Mouse (Mus musculus) neural tube, embryonic 15.5 days (tissue): Measurements from ENCODE around the gene Gm21704. TPM values are rescaled to one million over a fixed set of nuclear protein-coding genes. Genes with fewer than 3 reads are reported as not detected.
"Not testable (repeated sequence)": the region's sequence is repeated elsewhere in the genome, so short reads cannot be mapped to it uniquely, and the experiment has no call there.

ENCODE experiments used
- ATAC-seq: fragments of 200-750 bp; cut with Nextera tagmentation; 2 replicates; pipeline ENCODE4 v1.8.0; 2017; ENCODE audit warnings: mild to moderate bottlenecking, moderate TSS enrichment, moderate library complexity; ENCODE audit not compliant: low FRiP score
- H3K27ac ChIP-seq: fragments of 300-500 bp; sonication (generic); replicated peaks from 2 replicates; pipeline ENCODE4 v1.5.1; 2015; ENCODE audit warnings: mild to moderate bottlenecking, inconsistent platforms
- H3K27me3 ChIP-seq: fragments of 300-500 bp; sonication (generic); replicated peaks from 2 replicates; pipeline ENCODE4 v1.6.1; 2015; ENCODE audit warnings: inconsistent platforms
- H3K36me3 ChIP-seq: fragments of 300-500 bp; sonication (generic); 2 replicates; pipeline ENCODE4 v1.6.1; 2015; ENCODE audit warnings: inconsistent platforms
- H3K4me1 ChIP-seq: fragments of 300-500 bp; sonication (generic); 2 replicates; pipeline ENCODE4 v1.6.1; 2015; ENCODE audit warnings: inconsistent platforms
- H3K4me2 ChIP-seq: fragments of 300-500 bp; sonication (generic); 2 replicates; pipeline ENCODE4 v1.6.1; 2015; ENCODE audit warnings: inconsistent platforms, mild to moderate bottlenecking, moderate library complexity
- H3K4me3 ChIP-seq: fragments of 300-500 bp; sonication (generic); replicated peaks from 2 replicates; pipeline ENCODE4 v1.5.1; 2015; ENCODE audit warnings: mild to moderate bottlenecking, inconsistent platforms
- H3K9ac ChIP-seq: fragments of 300-500 bp; sonication (generic); replicated peaks from 2 replicates; pipeline ENCODE4 v1.6.1; 2015; ENCODE audit warnings: mild to moderate bottlenecking, inconsistent platforms
- H3K9me3 ChIP-seq: fragments of 300-500 bp; sonication (generic); replicated peaks from 2 replicates; pipeline ENCODE4 v1.6.1; 2016; ENCODE audit warnings: inconsistent platforms
- WGBS: fragments of 180-500 bp; shearing (Covaris S2); methylation state at CpG from one replicate; pipeline ENCODE4 v1.1.7; 2015; ENCODE audit warnings: mixed read lengths; 5-methylcytosine and 5-hydroxymethylcytosine counted together
- polyA plus RNA-seq: library from polyadenylated mRNA; unstranded; fragments of >200 nt; fragmentation: Nextera tagmentation; extraction: Ambion mirVana; gene quantifications from 2 replicates; pipeline ENCODE4 v1.2.1, GENCODE M21; 2015

The Gm21704 gene
- polyA plus RNA-seq: not detected in 2 replicates

DNA sequence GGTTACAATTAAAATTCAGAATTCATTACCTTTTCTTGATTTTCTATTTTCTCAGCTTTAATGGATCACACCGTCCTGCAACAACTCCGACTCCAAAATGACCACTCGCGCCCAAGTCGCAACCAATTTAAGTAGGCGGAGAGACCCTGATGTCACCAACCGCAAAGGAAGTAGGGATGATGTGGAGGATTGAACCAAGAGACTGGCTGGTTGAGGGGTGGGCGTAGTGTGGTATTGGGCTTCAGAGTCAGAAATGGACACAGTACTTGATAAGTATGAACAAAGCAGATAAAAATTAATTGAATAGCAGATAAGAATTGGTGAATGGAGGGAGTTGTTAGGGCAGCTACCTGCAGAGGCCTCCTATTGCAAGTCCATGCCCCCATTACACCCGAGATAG, at the start of gene Gm21704, which contains the start of gene Gm21708:
Gene Gm21704, minus strand, starts transcription at position 101 of the 400 bp plus-strand sequence.
Gene Gm21708, minus strand, starts transcription at position 101 of the 400 bp plus-strand sequence.
- H3K9me3 ChIP-seq, ATAC-seq, H3K4me2 ChIP-seq, H3K36me3 ChIP-seq, H3K9ac ChIP-seq, H3K27ac ChIP-seq, H3K4me3 ChIP-seq, H3K4me1 ChIP-seq, H3K27me3 ChIP-seq: not testable (repeated sequence)
- WGBS: no CpG with 5 or more reads among the region's 9 CpGs

DNA sequence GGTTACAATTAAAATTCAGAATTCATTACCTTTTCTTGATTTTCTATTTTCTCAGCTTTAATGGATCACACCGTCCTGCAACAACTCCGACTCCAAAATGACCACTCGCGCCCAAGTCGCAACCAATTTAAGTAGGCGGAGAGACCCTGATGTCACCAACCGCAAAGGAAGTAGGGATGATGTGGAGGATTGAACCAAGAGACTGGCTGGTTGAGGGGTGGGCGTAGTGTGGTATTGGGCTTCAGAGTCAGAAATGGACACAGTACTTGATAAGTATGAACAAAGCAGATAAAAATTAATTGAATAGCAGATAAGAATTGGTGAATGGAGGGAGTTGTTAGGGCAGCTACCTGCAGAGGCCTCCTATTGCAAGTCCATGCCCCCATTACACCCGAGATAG, 64.7 kb downstream of the Gm21704 start, which contains the start of gene Gm21693:
Gene Gm21693, minus strand, starts transcription at position 101 of the 400 bp plus-strand sequence.
- H3K4me1 ChIP-seq, ATAC-seq: not testable (repeated sequence)
- no CpG with 5 or more reads among the region's 9 CpGs for WGBS

DNA sequence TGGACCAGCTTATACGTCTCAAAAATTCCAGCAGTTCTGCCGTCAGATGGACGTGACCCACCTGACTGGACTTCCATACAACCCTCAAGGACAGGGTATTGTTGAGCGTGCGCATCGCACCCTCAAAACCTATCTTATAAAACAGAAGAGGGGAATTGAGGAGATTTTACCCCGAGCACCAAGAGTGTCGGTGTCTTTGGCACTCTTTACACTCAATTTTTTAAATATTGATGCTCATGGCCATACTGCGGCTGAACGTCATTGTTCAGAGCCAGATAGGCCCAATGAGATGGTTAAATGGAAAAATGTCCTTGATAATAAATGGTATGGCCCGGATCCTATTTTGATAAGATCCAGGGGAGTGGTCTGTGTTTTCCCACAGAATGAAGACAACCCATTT, 69.3 kb downstream of the Gm21704 start:
- H3K4me1 ChIP-seq, H3K4me2 ChIP-seq, H3K36me3 ChIP-seq, H3K9me3 ChIP-seq, ATAC-seq, H3K4me3 ChIP-seq, H3K9ac ChIP-seq, H3K27me3 ChIP-seq, H3K27ac ChIP-seq: not testable (repeated sequence)
- WGBS: no CpG with 5 or more reads among the region's 11 CpGs

More for the DNA sequence above, 64.7 kb downstream of the Gm21704 start, which contains the start of gene Gm21693:
- H3K27me3 ChIP-seq, H3K4me3 ChIP-seq, H3K9me3 ChIP-seq, H3K4me2 ChIP-seq, H3K9ac ChIP-seq, H3K27ac ChIP-seq, H3K36me3 ChIP-seq: not testable (repeated sequence)

Other genes with a start within 250 kb of the Gm21704 start
- gene Gm21677, start 103.7 kb downstream of the Gm21704 start, polyA plus RNA-seq: not detected in 2 replicates
- not detected in 2 replicates for gene Gm21693, start 64.8 kb downstream of the Gm21704 start, polyA plus RNA-seq
- not detected in 2 replicates for gene Gm21708, start within 50 bp of the Gm21704 start, polyA plus RNA-seq